Mouse (Mus musculus) heart, postnatal 0 days (tissue): Measurements from ENCODE around the gene Akna. TPM values are rescaled to one million over a fixed set of nuclear protein-coding genes. Genes with fewer than 3 reads are reported as not detected.

Source experiments
- ATAC-seq: fragments of 200-750 bp; cut with Nextera tagmentation; 2 replicates; pipeline ENCODE4 v1.8.0; 2017; ENCODE audit warnings: low read depth, moderate number of reproducible peaks, moderate library complexity; ENCODE audit not compliant: insufficient read depth
- DNase-seq: peaks from one replicate; pipeline ENCODE4 v3.0.0-alpha.2; 2016; ENCODE audit warnings: low spot score
- H3K27ac ChIP-seq: fragments of 300-500 bp; sonication (generic); 2 replicates; pipeline ENCODE4 v1.5.1; 2014; ENCODE audit warnings: low read depth, mild to moderate bottlenecking
- H3K27me3 ChIP-seq: fragments of 300-500 bp; sonication (generic); 2 replicates; pipeline ENCODE4 v1.6.1; 2014; ENCODE audit warnings: low read length, mixed read lengths; ENCODE audit not compliant: control insufficient read depth, insufficient read depth
- H3K36me3 ChIP-seq: fragments of 300-500 bp; sonication (generic); replicated peaks from 2 replicates; pipeline ENCODE4 v1.6.1; 2014; ENCODE audit warnings: low read length, mixed read lengths; ENCODE audit not compliant: control insufficient read depth, insufficient read depth
- H3K4me1 ChIP-seq: fragments of 300-500 bp; sonication (generic); 2 replicates; pipeline ENCODE4 v1.6.1; 2014; ENCODE audit warnings: antibody characterized with exemption; ENCODE audit not compliant: control insufficient read depth, insufficient read depth
- H3K4me2 ChIP-seq: fragments of 300-500 bp; sonication (generic); 2 replicates; pipeline ENCODE4 v1.6.1; 2014; ENCODE audit warnings: low read depth, mild to moderate bottlenecking, low read length, moderate library complexity
- H3K4me3 ChIP-seq: fragments of 300-500 bp; sonication (generic); 2 replicates; pipeline ENCODE4 v1.5.1; 2014; ENCODE audit warnings: low read depth, low read length
- H3K9ac ChIP-seq: fragments of 300-500 bp; sonication (generic); replicated peaks from 2 replicates; pipeline ENCODE4 v1.6.1; 2014; ENCODE audit warnings: low read depth, low read length, mixed read lengths
- H3K9me3 ChIP-seq: fragments of 300-500 bp; sonication (generic); replicated peaks from 2 replicates; pipeline ENCODE4 v1.6.1; 2016; ENCODE audit warnings: low read length; ENCODE audit not compliant: control insufficient read depth
- CTCF ChIP-seq: IDR thresholded peaks from 2 replicates; pipeline ENCODE4 v1.5.1; 2016; ENCODE audit warnings: antibody characterized with exemption, control low read depth, low read depth
- EP300 ChIP-seq: IDR thresholded peaks from 2 replicates; pipeline ENCODE4 v1.6.1; 2016; ENCODE audit warnings: antibody characterized with exemption, low read depth
- WGBS: fragments of 180-500 bp; shearing (Covaris S2); extraction: QIAGEN DNeasy Blood & Tissue Kit; methylation state at CpG from one replicate; pipeline ENCODE4 v1.1.7; 2014; 5-methylcytosine and 5-hydroxymethylcytosine counted together
- polyA plus RNA-seq: library from polyadenylated mRNA; unstranded; fragments of >200 nt; fragmentation: Nextera tagmentation; extraction: Ambion mirVana; gene quantifications from 2 replicates; pipeline ENCODE4 v1.2.1, GENCODE M21; 2015
- total RNA-seq: library from RNA; depleted of rRNA; stranded (reverse); fragments of >200 nt; gene quantifications from 2 replicates; pipeline ENCODE4 v1.2.3, GENCODE M21; 2014; ENCODE audit warnings: low replicate concordance

Akna gene
- total and polyA plus RNA-seq, 2 experiments from 2014 or later = 1.4 to 5.5 TPM

DNA sequence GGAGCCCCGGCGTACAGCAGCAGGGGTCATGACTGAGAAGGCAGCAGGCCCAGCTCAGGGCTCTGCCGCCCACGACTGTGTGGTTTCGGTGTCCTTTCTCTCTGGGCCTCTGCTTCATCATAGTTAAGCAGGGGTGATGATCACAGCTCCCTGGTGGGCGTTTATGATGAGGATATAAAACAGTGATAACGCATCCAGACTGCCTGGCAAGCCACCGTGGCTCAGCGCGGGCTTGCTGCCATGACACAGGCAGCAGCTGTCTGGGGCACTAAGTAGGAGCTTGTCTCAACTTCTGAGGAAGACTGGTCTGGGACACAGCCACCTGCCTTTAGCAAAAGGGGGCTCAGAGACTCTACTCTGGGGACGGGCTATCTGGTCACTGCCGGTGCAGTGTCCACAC is 19.7 kb downstream of the Akna start:
- no peaks in the 10 kb centered on the region for H3K4me1 ChIP-seq
- DNase-seq = no peak
- H3K9me3 ChIP-seq = no peaks in the 10 kb centered on the region
- no peak overlapping the region for H3K9ac ChIP-seq
- TF ChIP-seq EP300 (no peak), CTCF (no peak)
- no peaks in the 10 kb centered on the region for H3K27me3 ChIP-seq
- H3K4me2 ChIP-seq = no peak overlapping the region
- ATAC-seq = no peak
- no peak overlapping the region for H3K4me3 ChIP-seq
- no peak overlapping the region for H3K27ac ChIP-seq
- H3K36me3 ChIP-seq = peaks cover 27% of the 10 kb centered on the region
- 78% methylated on average over 12 of the region's 12 CpGs for WGBS

DNA sequence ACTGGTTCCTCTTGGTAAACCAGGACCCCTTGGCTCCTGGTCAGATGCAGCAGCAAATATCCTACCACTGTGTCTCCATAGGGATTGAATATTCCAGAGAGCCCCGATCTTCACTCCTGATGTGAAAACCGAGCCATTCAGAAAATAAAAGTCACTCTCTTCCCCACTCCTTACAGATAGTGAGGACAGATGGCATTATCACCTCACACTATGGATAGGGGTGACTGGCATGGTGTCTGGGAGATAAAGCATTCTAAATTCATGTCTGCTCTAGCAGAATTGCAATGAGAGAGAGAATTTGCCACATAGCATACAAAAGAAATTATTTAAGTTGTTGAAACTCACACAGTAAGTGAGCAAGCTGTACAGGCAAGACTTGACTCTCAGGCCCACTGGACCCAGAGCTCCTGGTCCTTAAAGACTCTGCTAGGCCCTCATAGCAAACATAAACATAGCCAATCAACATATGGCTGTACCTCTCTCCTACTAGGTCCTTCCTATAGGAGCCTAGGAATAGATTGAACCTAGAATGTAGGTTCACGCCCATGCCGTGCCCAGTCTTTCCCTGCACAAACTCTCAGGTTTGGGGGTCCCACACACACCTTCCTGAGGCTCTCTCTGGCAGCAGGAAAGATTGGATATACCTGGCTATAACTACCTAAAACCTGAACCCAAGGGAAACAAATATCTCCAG is 20.3 kb downstream of the Akna start:
- Histone ChIP-seq H3K4me2 (no peak overlapping the region), H3K4me1 (no peaks in the 10 kb centered on the region), H3K27me3 (no peaks in the 10 kb centered on the region), H3K27ac (no peak overlapping the region), H3K9ac (no peak overlapping the region), H3K4me3 (no peak overlapping the region), H3K36me3 (peaks cover 27% of the 10 kb centered on the region), H3K9me3 (no peaks in the 10 kb centered on the region)
- WGBS = 80% methylated on average over 4 of the region's 4 CpGs
- TF ChIP-seq CTCF (no peak), EP300 (no peak)
- no peak for DNase-seq
- ATAC-seq = no peak

GRCm38 (mm10) chr4:63377483-63377882 is 25.7 kb downstream of the Akna start:
- WGBS = 65% methylated on average over 7 of the region's 7 CpGs
- ATAC-seq = no peak
- H3K36me3 ChIP-seq = peaks cover 29% of the 10 kb centered on the region; the same call in 1 of the 2 replicates

DNA sequence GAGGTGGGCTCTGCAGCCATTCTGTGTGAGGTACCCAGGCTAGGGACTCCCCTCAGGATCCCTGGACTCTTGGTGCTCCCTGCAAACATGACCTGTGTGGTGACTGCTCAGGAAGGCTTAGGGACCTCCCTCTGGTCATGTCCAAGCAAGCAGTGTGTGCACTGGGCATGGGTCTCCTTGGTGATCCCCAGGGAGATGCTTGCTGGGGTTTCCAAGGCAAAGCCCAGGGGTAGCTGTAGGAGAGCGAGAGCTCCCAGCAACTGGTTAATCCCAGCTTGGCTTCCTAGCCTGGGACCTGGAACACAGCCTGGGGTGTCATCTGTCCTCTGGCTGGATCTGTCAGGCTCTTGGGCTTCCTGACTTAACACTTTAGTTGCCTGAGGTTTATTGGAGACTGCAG is 27.8 kb downstream of the Akna start:
- no peak for TF ChIP-seq CTCF
- TF ChIP-seq EP300 = no peak
- Histone ChIP-seq H3K4me3 (no peak overlapping the region), H3K27ac (no peak overlapping the region), H3K9ac (no peak overlapping the region), H3K36me3 (peaks cover 20% of the 10 kb centered on the region), H3K27me3 (no peaks in the 10 kb centered on the region), H3K9me3 (no peaks in the 10 kb centered on the region), H3K4me1 (no peaks in the 10 kb centered on the region), H3K4me2 (no peak overlapping the region)
- DNase-seq = no peak
- WGBS = 67% methylated on average over 1 of the region's 1 CpGs
- ATAC-seq = no peak

More at GRCm38 (mm10) chr4:63377483-63377882, 25.7 kb downstream of the Akna start:
- peak; percentile 31 for TF ChIP-seq CTCF
- TF ChIP-seq EP300 = no peak
- no peak for DNase-seq
- H3K9ac ChIP-seq = no peak overlapping the region
- H3K9me3 ChIP-seq = no peaks in the 10 kb centered on the region
- H3K4me2 ChIP-seq = no peak overlapping the region
- no peaks in the 10 kb centered on the region for H3K27me3 ChIP-seq
- no peak overlapping the region for H3K27ac ChIP-seq
- no peaks in the 10 kb centered on the region for H3K4me1 ChIP-seq
- H3K4me3 ChIP-seq = no peak overlapping the region

DNA sequence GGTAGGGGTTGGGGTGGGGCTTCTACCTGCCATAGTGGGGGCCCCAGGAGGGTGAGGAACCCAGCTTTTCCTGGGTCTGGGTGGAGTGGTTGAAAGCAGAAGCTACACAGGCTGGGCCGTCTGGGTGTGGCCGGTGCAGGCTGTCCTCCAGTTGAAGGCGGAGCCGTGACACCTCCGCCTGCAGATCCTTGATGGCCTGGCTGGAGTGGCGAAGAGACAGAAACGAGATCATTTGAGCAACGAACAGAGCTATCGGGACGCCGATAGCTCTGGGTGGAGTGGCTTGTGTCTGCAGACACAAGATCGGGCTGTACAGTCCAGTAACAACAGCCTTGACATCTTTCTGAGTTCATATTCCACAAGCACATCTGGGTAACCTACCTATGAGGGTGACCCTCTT is 28.8 kb downstream of the Akna start:
- no peaks in the 10 kb centered on the region for H3K9me3 ChIP-seq
- TF ChIP-seq CTCF (no peak), EP300 (no peak)
- ATAC-seq (no peak), DNase-seq (no peak)
- no peak overlapping the region for H3K27ac ChIP-seq
- H3K9ac ChIP-seq = no peak overlapping the region
- WGBS = 73% methylated on average over 12 of the region's 12 CpGs
- H3K36me3 ChIP-seq = peaks cover 20% of the 10 kb centered on the region
- H3K4me1 ChIP-seq = no peaks in the 10 kb centered on the region
- H3K4me3 ChIP-seq = no peak overlapping the region
- H3K27me3 ChIP-seq = no peaks in the 10 kb centered on the region
- no peak overlapping the region for H3K4me2 ChIP-seq

GRCm38 (mm10) chr4:63373404-63373803 is 29.8 kb downstream of the Akna start:
- Histone ChIP-seq H3K9ac (no peak overlapping the region), H3K27me3 (no peaks in the 10 kb centered on the region), H3K4me3 (no peak overlapping the region), H3K4me2 (no peak overlapping the region), H3K4me1 (no peaks in the 10 kb centered on the region), H3K9me3 (no peaks in the 10 kb centered on the region), H3K27ac (no peak overlapping the region), H3K36me3 (peaks cover 16% of the 10 kb centered on the region)
- DNase-seq = no peak
- ATAC-seq = no peak
- TF ChIP-seq CTCF (no peak), EP300 (no peak)
- WGBS = 86% methylated on average over 8 of the region's 8 CpGs
